Mouse (Mus musculus) stomach, embryonic 15.5 days (tissue): Measurements from ENCODE around the gene Fxyd1. TPM values are rescaled to one million over a fixed set of nuclear protein-coding genes. Genes with fewer than 3 reads are reported as not detected.

Experiments
- ATAC-seq: fragments of 200-750 bp; cut with Nextera tagmentation; 2 replicates; pipeline ENCODE4 v1.8.0; 2017; ENCODE audit warnings: low read depth, moderate number of reproducible peaks, moderate TSS enrichment; ENCODE audit not compliant: insufficient read depth, low FRiP score
- H3K27ac ChIP-seq: fragments of 300-500 bp; sonication (generic); 2 replicates; pipeline ENCODE4 v1.5.1; 2015; ENCODE audit warnings: mild to moderate bottlenecking, inconsistent platforms
- H3K27me3 ChIP-seq: fragments of 300-500 bp; sonication (generic); replicated peaks from 2 replicates; pipeline ENCODE4 v1.6.1; 2015; ENCODE audit warnings: inconsistent platforms
- H3K36me3 ChIP-seq: fragments of 300-500 bp; sonication (generic); 2 replicates; pipeline ENCODE4 v1.6.1; 2015; ENCODE audit warnings: inconsistent platforms
- H3K4me1 ChIP-seq: fragments of 300-500 bp; sonication (generic); 2 replicates; pipeline ENCODE4 v1.6.1; 2015; ENCODE audit warnings: inconsistent platforms
- H3K4me2 ChIP-seq: fragments of 300-500 bp; sonication (generic); 2 replicates; pipeline ENCODE4 v1.6.1; 2015; ENCODE audit warnings: mild to moderate bottlenecking, inconsistent platforms
- H3K4me3 ChIP-seq: fragments of 300-500 bp; sonication (generic); replicated peaks from 2 replicates; pipeline ENCODE4 v1.5.1; 2015; ENCODE audit warnings: inconsistent platforms
- H3K9ac ChIP-seq: fragments of 300-500 bp; sonication (generic); 2 replicates; pipeline ENCODE4 v1.6.1; 2015; ENCODE audit warnings: inconsistent platforms
- H3K9me3 ChIP-seq: fragments of 300-500 bp; sonication (generic); 2 replicates; pipeline ENCODE4 v1.6.1; 2016; ENCODE audit warnings: inconsistent platforms
- WGBS: fragments of 180-500 bp; shearing (Covaris S2); methylation state at CpG from one replicate; pipeline ENCODE4 v1.1.7; 2015; 5-methylcytosine and 5-hydroxymethylcytosine counted together
- polyA plus RNA-seq: library from polyadenylated mRNA; unstranded; fragments of >200 nt; fragmentation: Nextera tagmentation; extraction: Ambion mirVana; gene quantifications from 2 replicates; pipeline ENCODE4 v1.2.1, GENCODE M21; 2015

Fxyd1 gene
- polyA plus RNA-seq, 1 experiment from 2014 or later, result 110 TPM

DNA sequence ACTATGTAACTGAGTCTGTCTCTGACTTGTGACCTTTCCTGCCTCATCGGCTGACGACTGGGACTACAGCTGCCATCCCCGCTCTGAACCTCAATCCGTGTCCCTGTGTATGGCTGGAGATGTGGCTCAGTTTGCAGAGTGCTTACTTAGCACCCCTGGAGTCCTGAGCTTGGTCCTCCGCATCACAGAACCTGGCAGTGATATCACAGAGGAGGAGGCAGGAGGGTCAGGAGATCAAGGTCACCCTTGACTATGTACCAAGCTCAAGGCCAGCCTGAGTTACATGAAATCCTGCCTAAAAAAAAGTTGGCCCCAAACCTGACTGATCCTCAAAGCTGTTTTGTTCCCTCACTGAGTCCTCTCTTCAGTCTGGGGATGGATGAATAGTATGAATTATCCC, 731 bp upstream of the Fxyd1 start:
- Histone ChIP-seq H3K36me3 (no peaks in the 10 kb centered on the region), H3K9ac (0 out of 2 replicates have a peak overlapping the region, but pooled peaks have one; percentile 2), H3K27ac (no peak overlapping the region), H3K9me3 (no peaks in the 10 kb centered on the region), H3K4me1 (peaks cover 26% of the 10 kb centered on the region), H3K4me3 (no peak overlapping the region), H3K4me2 (no peak overlapping the region), H3K27me3 (peaks cover 4% of the 10 kb centered on the region; the same call in 1 of the 2 replicates)
- WGBS, result 66% methylated on average over 5 of the region's 5 CpGs
- ATAC-seq, result no peak

DNA sequence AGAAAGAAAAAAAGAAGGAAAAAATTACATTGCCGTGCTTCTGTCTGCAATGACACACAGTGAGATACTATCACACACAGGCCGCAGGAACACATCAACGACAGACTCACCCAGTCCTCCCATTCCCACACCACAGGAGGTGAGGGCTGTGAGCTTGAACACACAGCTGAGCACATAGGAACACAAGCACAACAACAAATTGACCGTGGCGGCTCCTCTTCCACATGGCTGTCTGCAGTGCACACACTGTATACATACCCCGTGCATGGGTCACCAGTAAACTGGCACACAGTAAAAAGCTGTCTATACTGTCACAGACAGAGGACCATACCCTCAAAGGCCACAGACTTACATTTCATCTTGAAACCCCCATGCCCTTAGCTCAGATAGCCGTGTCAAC, 551 bp downstream of the Fxyd1 start:
- Histone ChIP-seq H3K4me3 (no peak overlapping the region), H3K4me2 (no peak overlapping the region), H3K27ac (peak overlapping the region; percentile 57), H3K36me3 (no peaks in the 10 kb centered on the region), H3K9me3 (no peaks in the 10 kb centered on the region), H3K9ac (no peak overlapping the region), H3K27me3 (peaks cover 15% of the 10 kb centered on the region), H3K4me1 (peaks cover 38% of the 10 kb centered on the region)
- 76% methylated on average over 7 of the region's 7 CpGs for WGBS
- ATAC-seq, result no peak

DNA sequence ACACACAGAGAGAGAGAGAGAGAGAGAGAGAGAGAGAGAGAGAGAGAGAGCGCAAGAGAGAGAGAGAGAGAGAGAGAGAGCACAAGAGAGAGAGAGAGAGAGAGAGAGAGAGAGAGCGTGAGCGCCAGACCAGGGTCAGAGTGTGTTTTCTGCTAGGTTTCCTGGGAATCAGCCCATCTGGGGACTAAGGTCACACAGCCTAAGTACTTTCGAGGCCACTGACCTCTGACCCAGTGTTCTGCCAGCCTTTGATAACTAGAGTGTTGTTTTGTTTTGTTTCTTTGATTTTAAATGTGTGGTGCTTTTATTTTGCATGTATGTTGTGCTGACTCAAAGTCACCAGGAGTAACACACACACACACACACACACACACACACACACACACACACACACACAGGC, 1.1 kb downstream of the Fxyd1 start:
- Histone ChIP-seq H3K27me3 (peaks cover 21% of the 10 kb centered on the region), H3K9me3 (no peaks in the 10 kb centered on the region), H3K9ac (no peak overlapping the region), H3K36me3 (no peaks in the 10 kb centered on the region), H3K4me2 (no peak overlapping the region), H3K4me3 (no peak overlapping the region), H3K27ac (peak overlapping the region; percentile 57), H3K4me1 (peaks cover 44% of the 10 kb centered on the region)
- no peak for ATAC-seq
- WGBS, result 35% methylated on average over 4 of the region's 4 CpGs

DNA sequence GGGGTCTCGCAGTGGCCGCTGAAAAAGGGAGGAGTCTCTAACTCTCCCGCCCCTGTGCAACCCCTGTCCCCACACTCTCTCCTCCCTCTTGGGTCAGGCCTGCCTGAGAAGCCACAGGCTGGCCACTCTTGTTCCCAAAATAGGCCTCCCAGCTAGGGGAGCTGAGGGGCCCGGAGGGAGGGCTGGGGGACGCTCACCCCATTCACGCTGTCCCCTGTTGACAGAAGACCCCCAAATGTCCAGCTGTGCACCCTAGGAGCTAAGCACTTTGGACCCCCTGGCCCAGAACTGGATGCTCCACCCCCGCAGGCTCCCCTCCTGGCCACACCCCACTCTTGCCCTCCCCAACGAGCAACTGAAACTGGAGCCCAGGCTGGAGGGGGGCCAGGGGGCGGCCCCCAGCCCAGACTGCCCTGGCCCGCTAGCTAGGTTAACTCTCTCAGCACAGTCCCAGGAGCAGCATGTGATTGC, 1.6 kb downstream of the Fxyd1 start:
- Histone ChIP-seq H3K27me3 (peaks cover 25% of the 10 kb centered on the region), H3K4me1 (peaks cover 48% of the 10 kb centered on the region), H3K4me2 (peak overlapping the region; percentile 48), H3K36me3 (no peaks in the 10 kb centered on the region), H3K4me3 (peak overlapping the region; percentile 38), H3K27ac (peak overlapping the region; percentile 80), H3K9ac (peak overlapping the region; percentile 16; the same call in 1 of the 2 replicates), H3K9me3 (no peaks in the 10 kb centered on the region)
- 8% methylated on average over 10 of the region's 10 CpGs for WGBS
- ATAC-seq, result peak; percentile 83

DNA sequence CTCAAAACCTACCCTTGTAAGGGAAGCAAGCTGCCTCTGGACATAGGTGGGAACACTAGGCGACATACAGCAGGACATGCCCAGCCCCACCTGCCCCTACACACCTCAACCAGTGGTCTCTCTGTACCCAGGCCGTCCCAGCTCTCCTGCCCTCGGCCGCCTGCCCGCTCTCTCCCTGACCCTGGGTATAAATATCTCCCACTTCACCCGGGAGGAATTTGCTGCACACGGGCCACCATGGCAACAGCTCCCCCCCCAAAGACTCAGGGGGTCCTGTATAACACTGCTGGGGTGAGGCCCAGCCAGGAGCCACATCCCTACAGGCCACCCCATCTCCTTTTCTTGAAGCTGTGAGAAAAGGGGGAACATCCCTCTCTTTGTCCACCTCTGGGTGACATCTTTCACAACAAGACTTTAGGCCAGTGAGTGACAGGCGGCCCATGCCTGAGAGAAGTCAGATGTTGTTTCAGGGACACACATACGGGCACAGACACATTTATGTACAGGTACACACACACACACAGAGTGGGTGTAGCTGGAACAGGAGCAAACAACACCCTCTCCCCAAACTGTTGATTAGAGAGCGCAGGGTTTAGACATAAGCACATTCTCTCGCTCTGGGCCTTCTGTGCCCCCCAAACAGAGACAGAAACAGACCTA, 2.2 kb downstream of the Fxyd1 start:
- 43% methylated on average over 11 of the region's 11 CpGs for WGBS
- H3K4me1 ChIP-seq, result peaks cover 54% of the 10 kb centered on the region
- H3K9me3 ChIP-seq, result no peaks in the 10 kb centered on the region

DNA sequence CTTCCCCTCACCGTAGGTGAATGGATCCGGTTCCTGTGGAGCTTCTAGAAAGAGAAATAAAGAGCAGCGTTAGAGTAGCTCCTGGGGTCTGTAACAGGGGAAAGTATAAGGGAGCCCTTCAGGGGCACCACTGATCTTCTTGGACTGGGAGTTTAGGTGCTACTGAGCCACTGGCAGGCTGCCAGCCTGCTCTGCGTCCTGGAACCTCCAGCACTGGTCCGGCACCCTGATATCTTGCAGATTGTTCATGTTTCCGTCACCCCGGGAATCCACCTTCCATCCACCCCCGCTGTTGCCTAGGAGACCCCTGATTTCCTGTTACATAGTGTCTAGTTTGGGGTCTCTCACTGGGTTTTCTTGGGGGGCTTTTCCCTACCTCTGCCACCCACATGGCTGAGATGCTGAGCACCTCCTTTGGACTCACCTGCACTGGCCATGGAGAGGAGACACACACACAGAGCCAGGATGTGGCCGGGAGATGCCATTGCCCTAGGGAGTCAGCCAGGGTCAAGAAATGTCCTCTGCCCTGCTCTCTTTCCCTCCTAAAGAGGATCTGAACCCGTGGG, 3.0 kb downstream of the Fxyd1 start:
- Histone ChIP-seq H3K9me3 (no peaks in the 10 kb centered on the region), H3K9ac (no peak overlapping the region), H3K4me1 (peaks cover 56% of the 10 kb centered on the region), H3K36me3 (no peaks in the 10 kb centered on the region), H3K27me3 (peaks cover 32% of the 10 kb centered on the region), H3K27ac (no peak overlapping the region), H3K4me3 (no peak overlapping the region), H3K4me2 (peak overlapping the region; percentile 48)
- 40% methylated on average over 10 of the region's 10 CpGs for WGBS
- ATAC-seq, result no peak

More for the DNA sequence above, 2.2 kb downstream of the Fxyd1 start:
- Histone ChIP-seq H3K4me2 (peak overlapping the region; percentile 48), H3K27me3 (peaks cover 27% of the 10 kb centered on the region), H3K4me3 (peak overlapping the region; percentile 38), H3K27ac (peak overlapping the region; percentile 80), H3K36me3 (no peaks in the 10 kb centered on the region), H3K9ac (peak overlapping the region; percentile 16; the same call in 1 of the 2 replicates)
- ATAC-seq, result no peak

DNA sequence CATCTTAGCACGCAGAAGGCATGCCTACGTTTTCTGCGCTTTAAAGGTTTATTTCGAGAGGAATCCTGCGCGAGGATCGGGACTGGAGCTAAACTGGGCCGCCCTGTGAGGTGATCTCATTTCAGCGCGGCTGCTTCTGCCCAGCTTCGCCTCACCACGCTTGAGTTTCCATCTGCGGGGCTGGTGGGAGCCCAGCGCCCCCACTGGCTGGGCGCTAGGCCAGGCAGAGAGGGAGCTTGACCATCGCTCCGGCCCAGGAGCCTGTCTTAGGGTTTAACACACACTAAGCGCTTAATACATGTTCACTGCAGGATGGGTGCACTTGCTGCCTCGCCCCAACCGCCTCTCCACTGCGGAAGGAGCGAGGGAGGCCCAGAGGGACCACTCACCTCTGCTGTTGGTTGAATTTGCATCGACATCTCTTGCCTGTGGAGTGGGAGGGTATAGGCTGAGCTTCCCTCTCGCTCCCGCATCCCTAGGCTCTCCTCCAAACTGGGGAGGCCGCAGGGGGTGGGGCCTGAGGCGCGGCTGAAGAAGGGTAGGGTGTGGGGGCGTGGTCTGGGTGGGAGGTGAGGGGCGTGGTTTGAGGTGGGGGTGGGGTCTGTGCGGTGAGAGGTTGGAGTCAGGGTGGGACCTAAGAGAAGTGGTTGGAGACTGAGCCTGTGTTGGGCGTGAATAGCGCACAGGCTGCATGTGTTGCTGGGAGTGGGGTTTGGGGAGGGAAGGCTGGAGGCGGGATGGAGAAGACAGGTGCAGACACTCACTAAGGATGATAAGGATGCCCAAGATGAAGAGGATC, 4.2 kb downstream of the Fxyd1 start:
- Histone ChIP-seq H3K27ac (no peak overlapping the region), H3K4me1 (peaks cover 56% of the 10 kb centered on the region), H3K9ac (no peak overlapping the region), H3K36me3 (no peaks in the 10 kb centered on the region), H3K27me3 (peaks cover 32% of the 10 kb centered on the region), H3K4me2 (peak overlapping the region; percentile 36), H3K9me3 (no peaks in the 10 kb centered on the region), H3K4me3 (no peak overlapping the region; the same call in 1 of the 2 replicates)
- 3% methylated on average over 34 of the region's 34 CpGs for WGBS
- ATAC-seq, result peak; percentile 12; the same call in 1 of the 2 replicates

DNA sequence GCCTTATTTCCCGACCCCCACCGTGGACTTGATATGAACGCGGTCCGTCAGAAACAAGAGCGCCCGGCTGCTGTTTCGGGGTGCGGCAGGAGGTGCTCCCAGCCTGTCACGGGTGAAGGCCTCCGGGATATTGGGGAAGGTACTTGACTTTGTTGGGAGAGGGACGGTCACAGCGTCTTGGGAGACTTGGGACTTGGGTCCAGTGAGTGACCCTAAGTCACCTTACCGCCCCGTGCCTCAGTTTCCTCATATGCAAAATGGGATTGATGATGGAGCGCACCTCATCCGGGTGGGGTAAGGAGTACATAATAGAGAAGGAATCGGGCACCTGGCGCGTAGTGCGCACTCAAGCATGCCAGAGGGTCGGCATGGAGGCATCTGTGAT, 4.8 kb downstream of the Fxyd1 start:
- Histone ChIP-seq H3K27me3 (peaks cover 32% of the 10 kb centered on the region), H3K4me2 (peak overlapping the region; percentile 36), H3K9ac (no peak overlapping the region)

DNA sequence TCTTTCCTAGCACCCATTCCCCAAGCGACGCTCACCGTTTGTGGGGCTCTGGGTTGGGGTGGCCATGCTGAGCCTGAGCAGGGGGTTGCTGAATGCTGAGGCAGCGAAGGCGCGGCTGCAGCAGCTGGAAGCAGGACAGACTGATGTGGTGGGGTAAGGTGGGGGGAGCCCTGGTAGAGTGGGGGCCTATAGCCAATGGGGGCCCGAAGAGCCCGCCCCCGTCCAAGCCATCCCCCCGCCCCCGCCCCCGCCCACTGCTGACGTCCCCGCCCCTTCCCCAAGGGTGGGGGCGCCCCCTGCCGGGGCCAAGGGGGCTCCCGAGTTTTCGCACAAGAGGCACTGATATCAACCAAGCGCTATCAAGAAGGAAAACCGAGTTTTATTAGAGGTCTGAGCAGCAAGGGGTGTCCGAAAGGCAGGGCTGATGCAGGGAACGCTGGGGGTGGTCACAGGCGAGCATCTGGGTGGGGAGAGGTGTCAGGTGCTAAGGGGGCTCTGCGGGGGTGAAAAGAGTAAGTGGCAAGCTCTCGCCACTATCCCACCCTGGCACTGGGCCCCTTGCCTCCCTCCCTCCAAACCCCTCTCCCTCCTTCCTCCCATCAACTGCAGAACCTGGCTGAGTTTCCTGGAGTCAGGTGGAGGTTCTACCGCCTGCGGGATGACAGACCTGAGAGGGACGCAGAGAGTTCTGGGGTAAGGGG, 5.5 kb downstream of the Fxyd1 start, which contains the start of gene Fxyd7:
Gene Fxyd7 (minus strand): TSS at position 147 of the 701 bp plus-strand sequence.
- Histone ChIP-seq H3K4me3 (peak within 1 kb of the TSS; percentile 27), H3K4me2 (peak within 1 kb of the TSS; percentile 44)

More for the DNA sequence above, 4.8 kb downstream of the Fxyd1 start:
- Histone ChIP-seq H3K27ac (no peak overlapping the region), H3K4me3 (no peak overlapping the region; the same call in 1 of the 2 replicates), H3K36me3 (no peaks in the 10 kb centered on the region), H3K9me3 (no peaks in the 10 kb centered on the region), H3K4me1 (peaks cover 56% of the 10 kb centered on the region)
- no peak for ATAC-seq
- 7% methylated on average over 22 of the region's 22 CpGs for WGBS

DNA sequence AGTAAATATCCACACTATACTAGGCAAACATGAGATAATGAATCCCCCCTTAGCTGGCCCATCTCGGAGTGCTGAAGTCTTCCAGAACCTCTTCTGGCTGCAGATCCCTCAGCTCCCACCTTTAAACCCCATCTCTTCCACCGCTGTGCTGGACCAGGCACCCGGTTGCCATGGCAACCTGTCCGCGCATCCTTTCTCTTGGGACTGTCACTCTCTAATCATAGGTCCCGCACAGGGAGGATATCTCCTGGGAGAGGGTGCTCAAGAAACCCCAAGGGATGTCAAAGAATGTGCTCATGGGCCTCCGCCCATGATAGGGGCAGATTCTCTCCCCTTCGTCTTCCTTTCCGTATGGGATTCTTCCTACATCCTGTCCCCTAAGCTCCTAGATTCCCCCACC, 6.1 kb downstream of the Fxyd1 start:
- H3K36me3 ChIP-seq, result no peaks in the 10 kb centered on the region
- H3K4me3 ChIP-seq, result peak overlapping the region; percentile 27
- peak overlapping the region; percentile 44 for H3K4me2 ChIP-seq
- H3K4me1 ChIP-seq, result peaks cover 56% of the 10 kb centered on the region
- no peaks in the 10 kb centered on the region for H3K9me3 ChIP-seq
- no peak overlapping the region for H3K27ac ChIP-seq
- WGBS, result 2% methylated on average over 9 of the region's 9 CpGs
- H3K27me3 ChIP-seq, result peaks cover 32% of the 10 kb centered on the region
- H3K9ac ChIP-seq, result no peak overlapping the region
- ATAC-seq, result no peak

More for the DNA sequence above, 5.5 kb downstream of the Fxyd1 start, which contains the start of gene Fxyd7:
- Histone ChIP-seq H3K9me3 (no peaks in the 10 kb centered on the region), H3K27me3 (peaks cover 32% of the 10 kb centered on the region), H3K36me3 (no peaks in the 10 kb centered on the region), H3K27ac (no peak within 1 kb of the TSS), H3K9ac (no peak within 1 kb of the TSS), H3K4me1 (peaks cover 56% of the 10 kb centered on the region)
- ATAC-seq, result no peak
- WGBS, result 3% methylated on average over 24 of the region's 28 CpGs

DNA sequence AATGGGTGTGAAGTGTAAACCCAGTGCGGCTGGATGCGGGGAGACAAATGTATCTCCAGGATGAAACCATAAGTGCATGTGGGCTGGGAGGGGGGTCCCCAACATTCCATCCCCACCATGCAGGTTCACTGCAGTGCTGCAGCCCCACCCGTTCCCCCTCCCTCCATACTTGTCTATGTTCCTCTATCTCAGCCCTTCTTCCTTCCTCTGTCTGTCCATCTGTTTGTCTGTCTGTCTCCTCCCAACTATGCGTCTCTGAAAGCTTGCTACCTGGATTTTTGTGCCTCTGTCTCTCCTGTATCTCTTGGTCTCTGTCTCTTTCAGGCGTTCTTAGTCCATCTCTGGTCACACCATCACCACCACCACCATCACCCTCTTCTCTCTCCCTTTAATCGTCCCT, 6.5 kb downstream of the Fxyd1 start:
- H3K4me1 ChIP-seq, result peaks cover 56% of the 10 kb centered on the region
- WGBS, result 3% methylated on average over 6 of the region's 6 CpGs
- no peak overlapping the region for H3K27ac ChIP-seq
- no peaks in the 10 kb centered on the region for H3K36me3 ChIP-seq
- no peak overlapping the region for H3K9ac ChIP-seq
- ATAC-seq, result no peak
- H3K4me3 ChIP-seq, result peak overlapping the region; percentile 27
- H3K27me3 ChIP-seq, result peaks cover 32% of the 10 kb centered on the region
- no peaks in the 10 kb centered on the region for H3K9me3 ChIP-seq
- peak overlapping the region; percentile 44 for H3K4me2 ChIP-seq
